Mouse (Mus musculus) cerebellum, adult 2 months (tissue): ENCODE data around the gene Gm44502.

Source experiments
- CTCF ChIP-seq: fragments of 200-500 bp; IDR thresholded peaks from 2 replicates; pipeline ENCODE4 v1.5.1; 2011; ENCODE audit warnings: low read depth, mild to moderate bottlenecking, control low read depth, low read length, moderate library complexity, borderline replicate concordance; ENCODE audit not compliant: insufficient read depth
- POLR2A ChIP-seq: fragments of 200-500 bp; IDR thresholded peaks from 2 replicates; pipeline ENCODE4 v1.6.1; 2011; ENCODE audit warnings: low read length, control low read depth, borderline replicate concordance; ENCODE audit not compliant: insufficient read depth

- TF ChIP-seq POLR2A (no peak), CTCF (no peak)
Measured at GRCm38 (mm10) chr15:89406691-89407090, 22.8 kb downstream of the Gm44502 start.
